Mouse (Mus musculus) bone marrow, adult 2 months (tissue): ENCODE data around the gene Gbf1.

Source experiments
- CTCF ChIP-seq: fragments of 200-500 bp; IDR thresholded peaks from 2 replicates; pipeline ENCODE4 v1.5.1; 2011; ENCODE audit warnings: low read length, control low read depth; ENCODE audit not compliant: control insufficient read depth, insufficient read depth
- POLR2A ChIP-seq: fragments of 200-500 bp; IDR thresholded peaks from 2 replicates; pipeline ENCODE4 v1.6.1; 2011; ENCODE audit warnings: low read depth, mild to moderate bottlenecking, control low read depth, low read length, borderline replicate concordance; ENCODE audit not compliant: control insufficient read depth

DNA sequence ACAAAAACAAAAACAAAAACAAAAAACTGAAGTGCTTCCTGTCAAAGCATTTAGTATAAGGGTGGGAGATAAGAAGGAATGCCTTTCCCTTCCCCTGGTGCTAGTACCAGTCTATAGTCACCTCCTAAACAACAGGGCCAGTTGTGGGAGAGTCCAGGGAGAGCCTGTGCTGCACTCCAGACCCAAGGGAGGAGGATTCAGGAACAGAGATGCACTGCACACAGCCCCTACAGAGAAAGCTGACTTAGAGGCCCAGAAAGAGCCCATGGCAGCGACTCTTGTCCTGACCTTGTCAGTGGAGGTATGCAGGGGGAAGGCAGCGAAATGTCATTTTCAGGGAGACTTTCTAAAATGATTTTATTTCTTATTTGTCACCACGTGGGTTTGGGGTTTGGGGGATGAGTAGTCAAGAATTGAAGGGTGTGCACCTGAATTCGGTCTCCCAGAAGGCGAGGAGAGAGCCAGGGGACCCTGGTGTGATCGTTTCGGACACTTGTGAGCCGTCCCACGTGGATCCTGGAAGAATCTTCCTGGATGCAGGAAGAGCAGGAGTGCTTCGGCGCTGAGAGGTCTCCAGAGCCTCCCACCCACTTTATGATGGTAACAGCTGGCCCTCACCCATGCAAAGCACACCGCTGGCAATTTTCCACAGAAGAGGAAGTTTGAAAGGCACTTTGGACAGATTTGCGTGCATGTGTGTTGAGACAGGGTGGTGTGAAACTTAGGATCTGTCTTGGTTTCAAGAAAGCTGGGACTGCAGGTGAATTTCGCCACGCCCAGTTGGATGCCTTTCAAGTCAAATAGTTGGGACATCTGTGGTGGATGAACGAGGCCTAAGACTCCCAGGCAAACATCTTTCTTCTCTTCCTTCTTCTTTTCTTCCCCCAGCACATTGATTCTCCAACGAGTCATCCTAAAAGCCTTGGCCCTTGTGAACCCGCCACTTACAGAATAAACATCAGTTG, 151.2 kb downstream of the Gbf1 start:
- TF ChIP-seq CTCF = no peak
- no peak for TF ChIP-seq POLR2A
